Mouse (Mus musculus) testis, adult 2 months (tissue): Measurements from ENCODE around the gene Nxnl1. TPM values are rescaled to one million over a fixed set of nuclear protein-coding genes. Genes with fewer than 3 reads are reported as not detected.

Experiments
- H3K27ac ChIP-seq: fragments of 200-500 bp; 2 replicates; pipeline ENCODE4 v1.5.1; 2012; ENCODE audit warnings: low read depth, low read length; ENCODE audit not compliant: control insufficient read depth, insufficient read depth
- H3K27me3 ChIP-seq: fragments of 200-500 bp; 2 replicates; pipeline ENCODE4 v1.6.1; 2012; ENCODE audit warnings: mild to moderate bottlenecking, low read length, moderate library complexity; ENCODE audit not compliant: control insufficient read depth, insufficient read depth
- H3K36me3 ChIP-seq: fragments of 200-500 bp; 2 replicates; pipeline ENCODE4 v1.6.1; 2012; ENCODE audit warnings: mild to moderate bottlenecking, low read length; ENCODE audit not compliant: control insufficient read depth, insufficient read depth
- H3K4me1 ChIP-seq: fragments of 200-500 bp; 2 replicates; pipeline ENCODE4 v1.6.1; 2012; ENCODE audit warnings: low read length; ENCODE audit not compliant: control insufficient read depth, insufficient read depth
- H3K4me3 ChIP-seq: fragments of 200-500 bp; 2 replicates; pipeline ENCODE4 v1.5.1; 2012; ENCODE audit warnings: low read depth, mild to moderate bottlenecking, low read length, moderate library complexity, mixed read lengths; ENCODE audit not compliant: control insufficient read depth
- CTCF ChIP-seq: fragments of 200-500 bp; IDR thresholded peaks from 2 replicates; pipeline ENCODE4 v1.5.1; 2012; ENCODE audit warnings: low read depth, mild to moderate bottlenecking, inconsistent platforms, low read length, moderate library complexity; ENCODE audit not compliant: control insufficient read depth, insufficient read depth, insufficient replicate concordance
- POLR2A ChIP-seq: fragments of 200-500 bp; IDR thresholded peaks from 2 replicates; pipeline ENCODE4 v1.6.1; 2012; ENCODE audit warnings: low read depth, mild to moderate bottlenecking, inconsistent platforms, low read length, moderate library complexity; ENCODE audit not compliant: control insufficient read depth
- polyA plus RNA-seq: library from polyadenylated mRNA; depleted of rRNA; stranded (reverse); fragments of >200 nt; gene quantifications from 2 replicates; pipeline ENCODE4 v1.2.3, GENCODE M21; 2012

Nxnl1 gene
- polyA plus RNA-seq, 1 experiment: 0.47 TPM

DNA sequence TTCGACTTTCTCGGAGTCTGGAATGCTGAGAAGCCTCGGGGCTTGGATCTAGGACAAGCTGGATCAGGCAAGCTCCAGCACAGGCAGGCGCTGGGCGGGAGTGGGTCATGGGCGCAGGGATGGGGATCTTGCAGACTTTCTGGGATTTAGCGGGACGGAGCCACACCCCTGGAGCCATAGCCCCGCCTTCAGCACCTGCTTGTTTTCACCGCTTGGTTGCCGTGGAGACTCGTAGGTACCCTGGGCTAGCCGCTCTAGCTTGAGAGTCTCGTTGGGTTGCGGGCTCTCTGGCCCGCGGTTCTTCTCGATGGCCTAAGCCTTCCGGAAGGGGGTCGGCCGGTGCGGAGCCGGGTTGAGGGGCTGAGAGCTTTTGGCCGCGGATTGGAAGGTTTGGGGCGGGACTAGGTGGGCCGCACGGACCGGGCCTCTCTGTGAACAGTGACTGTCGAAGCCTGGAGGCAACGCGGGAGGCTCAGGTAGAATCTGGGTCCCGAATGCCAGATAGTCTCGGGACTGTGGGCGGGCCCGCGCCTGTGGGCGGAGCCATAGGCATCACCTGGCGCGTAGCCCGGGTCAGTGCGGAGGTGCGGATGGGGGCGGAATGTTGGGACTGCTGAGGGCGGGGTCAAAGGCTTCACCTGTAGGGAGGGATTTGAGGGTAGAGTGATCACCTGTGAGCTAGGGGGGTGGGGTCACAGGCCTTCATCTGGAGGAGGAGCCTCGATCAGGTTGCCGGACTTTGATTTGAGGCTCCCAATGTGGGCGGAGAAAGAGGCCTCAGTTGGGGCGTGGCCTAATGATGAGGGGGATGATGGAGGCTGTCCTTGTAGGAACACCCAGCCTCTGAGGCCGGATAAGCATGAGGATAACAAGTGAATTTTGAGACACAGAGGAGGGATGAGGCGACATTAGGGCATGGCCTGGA, 3.2 kb upstream of the Nxnl1 start:
- H3K36me3 ChIP-seq: no peaks in the 10 kb centered on the region
- TF ChIP-seq CTCF: no peak
- TF ChIP-seq POLR2A: peak; percentile 61
- peaks cover 27% of the 10 kb centered on the region for H3K4me1 ChIP-seq
- H3K27ac ChIP-seq: peak overlapping the region; percentile 94
- peak overlapping the region; percentile 98 for H3K4me3 ChIP-seq
- no peaks in the 10 kb centered on the region for H3K27me3 ChIP-seq

DNA sequence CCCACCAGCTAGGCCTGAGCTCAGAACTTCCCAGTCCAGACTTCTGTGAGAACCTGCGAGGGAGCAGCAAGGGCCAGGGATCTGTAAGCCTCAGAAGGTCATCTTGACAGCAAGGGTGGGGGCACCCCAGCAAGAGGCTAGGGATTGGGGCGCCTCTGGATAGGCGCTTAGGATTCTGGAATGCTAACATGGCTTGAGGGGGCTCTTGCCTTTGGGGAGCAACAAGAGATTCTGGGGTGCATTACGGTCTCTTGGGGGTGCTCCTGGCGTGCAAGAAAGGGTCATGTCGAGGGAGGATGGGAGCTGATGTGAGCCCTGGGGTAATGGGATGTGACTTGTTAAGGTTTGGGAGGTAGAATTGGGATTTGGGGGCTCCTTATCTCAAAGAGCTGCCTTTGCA, 2.5 kb upstream of the Nxnl1 start:
- H3K36me3 ChIP-seq: no peaks in the 10 kb centered on the region
- no peaks in the 10 kb centered on the region for H3K27me3 ChIP-seq
- TF ChIP-seq CTCF: no peak
- TF ChIP-seq POLR2A: no peak
- peaks cover 27% of the 10 kb centered on the region for H3K4me1 ChIP-seq
- peak overlapping the region; percentile 94 for H3K27ac ChIP-seq
- peak overlapping the region; percentile 98 for H3K4me3 ChIP-seq

DNA sequence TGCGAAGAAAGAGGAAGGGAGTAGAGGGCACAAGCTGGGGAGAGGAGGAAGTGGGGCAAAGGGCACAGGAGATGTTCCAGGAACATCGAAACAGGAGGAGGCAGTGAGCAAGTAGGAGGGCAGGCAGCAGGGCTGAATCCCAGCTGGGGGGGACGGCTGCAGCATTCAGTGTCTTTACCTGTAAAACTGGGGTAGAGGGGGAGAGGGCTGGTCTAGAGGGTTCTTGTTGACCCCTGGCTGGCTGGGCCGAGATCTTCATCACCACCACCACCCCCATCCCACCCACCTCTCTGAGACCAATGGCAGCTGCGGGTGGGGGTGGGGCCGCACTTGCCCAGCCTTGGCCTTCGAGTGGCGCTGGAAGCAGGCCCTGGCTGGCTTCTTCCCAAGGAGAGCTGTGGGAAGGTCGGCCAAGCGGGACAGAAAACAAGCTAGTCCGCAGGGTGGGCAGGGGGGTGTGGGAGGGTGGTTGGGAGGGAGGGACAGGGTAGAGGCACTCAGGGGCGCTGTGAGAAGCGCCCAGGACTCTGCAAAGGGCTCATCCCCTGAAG, 2.1 kb upstream of the Nxnl1 start, which contains the start of gene Slc27a1:
Gene Slc27a1 (plus strand): TSS at position 496 of the 551 bp plus-strand sequence.
- H3K4me1 ChIP-seq: peaks cover 27% of the 10 kb centered on the region
- no peaks in the 10 kb centered on the region for H3K27me3 ChIP-seq
- peak within 1 kb of the TSS; percentile 98 for H3K4me3 ChIP-seq
- peak; percentile 40; the same call in 1 of the 2 replicates for TF ChIP-seq POLR2A
- TF ChIP-seq CTCF: no peak
- no peaks in the 10 kb centered on the region for H3K36me3 ChIP-seq
- H3K27ac ChIP-seq: peak within 1 kb of the TSS; percentile 94

DNA sequence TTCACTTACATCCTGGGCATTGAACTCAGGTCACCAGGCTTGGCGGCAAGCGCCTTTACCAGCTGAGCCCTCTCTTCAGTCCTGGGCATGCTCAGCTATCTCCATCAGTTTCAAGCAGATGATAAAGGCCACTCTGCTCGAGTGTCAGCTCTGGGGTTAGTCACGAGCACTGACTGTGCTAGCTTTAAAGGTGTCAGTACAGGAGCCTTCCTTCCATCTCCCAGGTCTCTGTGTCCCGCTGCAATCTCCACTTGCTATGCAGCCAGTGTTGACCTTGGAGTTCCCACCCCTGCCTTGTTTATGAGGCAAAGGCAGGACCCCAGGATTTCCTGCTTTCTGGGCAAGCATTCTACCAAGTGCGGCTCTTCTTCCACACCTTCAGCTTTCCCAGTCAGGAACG, 1.2 kb upstream of the Nxnl1 start:
- Histone ChIP-seq H3K4me1 (peaks cover 36% of the 10 kb centered on the region), H3K27ac (peak overlapping the region; percentile 80), H3K36me3 (no peaks in the 10 kb centered on the region), H3K27me3 (no peaks in the 10 kb centered on the region), H3K4me3 (no peak overlapping the region)
- no peak for TF ChIP-seq CTCF
- TF ChIP-seq POLR2A: no peak

DNA sequence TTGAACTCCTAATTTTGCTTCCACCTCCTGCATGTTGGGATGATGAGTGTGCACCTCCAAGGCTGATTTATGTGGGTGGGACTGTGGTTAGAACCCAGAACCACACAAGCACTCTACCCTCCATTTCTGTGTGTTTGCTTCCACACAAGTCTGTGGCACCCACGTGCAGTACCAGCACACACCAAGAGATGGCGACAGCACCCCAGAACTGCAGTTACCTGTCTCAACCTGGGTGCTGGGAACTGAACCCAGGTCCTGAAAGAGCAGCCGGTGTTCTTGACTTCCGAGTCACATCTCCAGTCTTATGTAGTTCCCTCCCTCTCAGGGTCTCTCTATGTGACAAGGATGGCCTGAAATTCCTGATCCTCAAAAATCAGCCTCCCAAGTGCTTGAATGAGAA, 2.4 kb downstream of the Nxnl1 start:
- H3K36me3 ChIP-seq: no peaks in the 10 kb centered on the region
- H3K4me1 ChIP-seq: peaks cover 23% of the 10 kb centered on the region
- TF ChIP-seq CTCF (peak; percentile 36; the same call in 1 of the 2 replicates), POLR2A (no peak)
- no peak overlapping the region for H3K4me3 ChIP-seq
- H3K27ac ChIP-seq: no peak overlapping the region
- H3K27me3 ChIP-seq: no peaks in the 10 kb centered on the region

DNA sequence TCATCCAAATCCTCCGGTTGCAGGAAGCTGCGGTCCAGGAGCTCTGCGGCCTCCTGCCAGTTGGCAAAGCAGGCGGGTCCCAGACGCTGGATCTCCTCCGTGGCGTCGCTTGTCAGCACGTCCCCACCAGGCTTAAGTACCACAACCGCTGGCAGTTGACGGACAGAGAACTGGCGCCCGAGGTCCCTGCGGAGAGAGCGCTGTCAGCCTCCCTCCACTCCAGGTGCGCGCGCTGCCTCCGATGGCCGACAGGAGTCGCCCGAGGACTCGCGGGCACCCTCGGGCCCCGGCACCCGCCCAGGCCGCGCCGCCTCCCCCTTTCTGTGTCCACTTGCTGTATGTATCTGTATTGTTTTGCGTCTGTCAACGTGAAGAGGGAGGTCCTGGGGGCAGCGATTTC, 3.6 kb downstream of the Nxnl1 start:
- no peak overlapping the region for H3K27ac ChIP-seq
- H3K27me3 ChIP-seq: no peaks in the 10 kb centered on the region
- peaks cover 18% of the 10 kb centered on the region for H3K4me1 ChIP-seq
- H3K4me3 ChIP-seq: peak overlapping the region; percentile 67
- no peaks in the 10 kb centered on the region for H3K36me3 ChIP-seq
- TF ChIP-seq POLR2A (no peak), CTCF (peak; percentile 72)

DNA sequence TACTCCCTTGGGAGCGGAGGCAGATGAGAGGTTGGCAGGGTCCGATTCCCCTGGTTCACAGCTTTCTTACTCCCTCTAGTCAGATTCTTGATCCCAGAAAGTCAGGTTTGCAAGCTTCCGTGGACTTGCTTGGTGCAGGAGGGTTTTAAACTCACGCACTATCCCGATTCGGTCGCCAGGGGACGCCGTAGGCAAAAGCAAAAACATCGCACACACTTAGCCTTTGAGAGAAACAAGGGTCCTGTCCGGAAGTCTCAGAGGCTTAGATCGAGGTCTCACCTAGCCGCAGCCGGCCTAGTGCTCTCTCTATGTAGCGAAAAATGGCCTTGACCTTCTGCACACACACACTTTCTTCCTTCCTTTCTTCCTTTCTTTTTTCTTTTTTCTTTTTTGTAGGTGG, 5.0 kb downstream of the Nxnl1 start:
- Histone ChIP-seq H3K27ac (no peak overlapping the region), H3K27me3 (no peaks in the 10 kb centered on the region), H3K36me3 (no peaks in the 10 kb centered on the region), H3K4me1 (peaks cover 18% of the 10 kb centered on the region), H3K4me3 (no peak overlapping the region)
- TF ChIP-seq CTCF (peak; percentile 86; the same call in 1 of the 2 replicates), POLR2A (no peak)
